Mouse (Mus musculus) MEL (cell line): ENCODE data around the gene Apobec3. TPM values are rescaled to one million over a fixed set of nuclear protein-coding genes. Genes with fewer than 3 reads are reported as not detected.
A peak's percentile ranks its signal among the peaks of the same experiment; 100 is the strongest.

ENCODE experiments used
- DNase-seq: peaks from one replicate; pipeline ENCODE4 v3.0.0; 2011; ENCODE audit warnings: low read depth, low spot score
- H3K27ac ChIP-seq: 2 replicates; pipeline ENCODE4 v1.5.1; 2012; ENCODE audit warnings: low read depth, mild to moderate bottlenecking, control low read depth, low read length, moderate library complexity; ENCODE audit not compliant: control insufficient read depth
- H3K27me3 ChIP-seq, 2 experiments: fragments of 150-350 bp in 1 of 2; sonication (generic) in 1 of 2; 2 replicates each; pipeline ENCODE4 v1.6.1; 2012; ENCODE audit warnings: low read length in 2 of 2, mild to moderate bottlenecking in 2 of 2, improper control_type of control experiment in 1 of 2, moderate library complexity in 1 of 2; ENCODE audit not compliant: insufficient read depth in 2 of 2, control insufficient read depth in 1 of 2
- H3K36me3 ChIP-seq, 2 experiments: 2 replicates each; pipeline ENCODE4 v1.6.1; 2012 to 2014; ENCODE audit warnings: low read length in 2 of 2, improper control_type of control experiment in 1 of 2, inconsistent platforms in 1 of 2, mild to moderate bottlenecking in 1 of 2; ENCODE audit not compliant: insufficient read depth in 2 of 2, control insufficient read depth in 1 of 2
- H3K4me1 ChIP-seq, 2 experiments: fragments of 150-350 bp in 1 of 2; sonication (generic) in 1 of 2; 2 replicates each; pipeline ENCODE4 v1.6.1; 2012; ENCODE audit warnings: low read length in 2 of 2, improper control_type of control experiment in 1 of 2, mild to moderate bottlenecking in 1 of 2; ENCODE audit not compliant: insufficient read depth in 2 of 2, control insufficient read depth in 1 of 2
- H3K4me3 ChIP-seq, 2 experiments: fragments of 150-350 bp in 1 of 2; sonication (generic) in 1 of 2; 2 replicates each; pipeline ENCODE4 v1.5.1; 2012; ENCODE audit warnings: low read depth in 2 of 2, low read length in 2 of 2, mild to moderate bottlenecking in 2 of 2, moderate library complexity in 2 of 2, control low read depth in 1 of 2, improper control_type of control experiment in 1 of 2; ENCODE audit not compliant: control insufficient read depth in 1 of 2, insufficient read depth in 1 of 2
- H3K79me2 ChIP-seq: 2 replicates; pipeline ENCODE4 v1.6.1; 2012; ENCODE audit warnings: mild to moderate bottlenecking, low read length, moderate library complexity; ENCODE audit not compliant: control insufficient read depth, poor library complexity, insufficient read depth
- H3K9ac ChIP-seq: 2 replicates; pipeline ENCODE4 v1.6.1; 2012; ENCODE audit warnings: low read depth, mild to moderate bottlenecking, control low read depth, low read length, moderate library complexity; ENCODE audit not compliant: control insufficient read depth, poor library complexity, severe bottlenecking
- H3K9me3 ChIP-seq: fragments of 150-350 bp; sonication (generic); replicated peaks from 2 replicates; pipeline ENCODE4 v1.6.1; 2012; ENCODE audit warnings: mild to moderate bottlenecking, low read length, improper control_type of control experiment, moderate library complexity; ENCODE audit not compliant: insufficient read depth
- BHLHE40 ChIP-seq: IDR thresholded peaks from 2 replicates; pipeline ENCODE4 v1.6.1; 2012; ENCODE audit warnings: low read depth, mild to moderate bottlenecking, inconsistent platforms, low read length, improper control_type of control experiment, borderline replicate concordance
- CHD1 ChIP-seq: IDR thresholded peaks from 2 replicates; pipeline ENCODE4 v1.6.1; 2012; ENCODE audit warnings: low read depth, mild to moderate bottlenecking, inconsistent platforms, low read length, improper control_type of control experiment
- CTCF ChIP-seq, 3 experiments: IDR thresholded peaks in 2 of 3; conservative IDR thresholded peaks in 1 of 3; 2 replicates each; pipeline ENCODE4 v1.5.1; 2011 to 2012; ENCODE audit warnings: low read length in 3 of 3, low read depth in 2 of 3, mild to moderate bottlenecking in 2 of 3, improper control_type of control experiment in 1 of 3, inconsistent platforms in 1 of 3, mixed read lengths in 1 of 3, moderate library complexity in 1 of 3; ENCODE audit not compliant: control insufficient read depth in 1 of 3, insufficient read depth in 1 of 3, poor library complexity in 1 of 3, severe bottlenecking in 1 of 3
- E2F4 ChIP-seq: IDR thresholded peaks from 2 replicates; pipeline ENCODE4 v1.6.1; 2011; ENCODE audit warnings: low read depth, low read length, improper control_type of control experiment, borderline replicate concordance
- GABPA ChIP-seq: IDR thresholded peaks from 2 replicates; pipeline ENCODE4 v1.6.1; 2012; ENCODE audit warnings: low read depth, mild to moderate bottlenecking, inconsistent platforms, low read length, improper control_type of control experiment, moderate library complexity
- GATA1 ChIP-seq: IDR thresholded peaks from 2 replicates; pipeline ENCODE4 v1.6.1; 2011; ENCODE audit warnings: low read depth, low read length, improper control_type of control experiment
- HCFC1 ChIP-seq: IDR thresholded peaks from 2 replicates; pipeline ENCODE4 v1.6.1; 2012; ENCODE audit warnings: low read depth, mild to moderate bottlenecking, inconsistent platforms, low read length, improper control_type of control experiment, moderate library complexity
- JUND ChIP-seq: IDR thresholded peaks from 2 replicates; pipeline ENCODE4 v1.6.1; 2011; ENCODE audit warnings: low read depth, mild to moderate bottlenecking, improper control_type of control experiment, low read length
- KAT2A ChIP-seq: conservative IDR thresholded peaks from 2 replicates; pipeline ENCODE4 v1.6.1; 2012; ENCODE audit warnings: low read depth, low read length, improper control_type of control experiment, inconsistent platforms
- MAX ChIP-seq: IDR thresholded peaks from 2 replicates; pipeline ENCODE4 v1.6.1; 2011; ENCODE audit warnings: low read length, improper control_type of control experiment
- MYB ChIP-seq: IDR thresholded peaks from 2 replicates; pipeline ENCODE4 v1.6.1; 2011; ENCODE audit warnings: mild to moderate bottlenecking, low read depth, low read length, improper control_type of control experiment
- NELFE ChIP-seq: IDR thresholded peaks from 2 replicates; pipeline ENCODE4 v1.6.1; 2011; ENCODE audit warnings: low read depth, low read length, improper control_type of control experiment
- NRF1 ChIP-seq: IDR thresholded peaks from 2 replicates; pipeline ENCODE4 v1.6.1; 2014; ENCODE audit warnings: low read depth, mild to moderate bottlenecking, inconsistent platforms, low read length, improper control_type of control experiment, moderate library complexity; ENCODE audit not compliant: poor library complexity, insufficient read depth, severe bottlenecking
- POLR2A ChIP-seq, 2 experiments: IDR thresholded peaks; 2 replicates each; pipeline ENCODE4 v1.6.1; 2011 to 2012; ENCODE audit warnings: low read length in 2 of 2, mild to moderate bottlenecking in 2 of 2, control low read depth in 1 of 2, improper control_type of control experiment in 1 of 2, low read depth in 1 of 2, moderate library complexity in 1 of 2; ENCODE audit not compliant: control insufficient read depth in 1 of 2, insufficient read depth in 1 of 2, poor library complexity in 1 of 2
- POLR2AphosphoS2 ChIP-seq: IDR thresholded peaks from 2 replicates; pipeline ENCODE4 v1.6.1; 2011; ENCODE audit warnings: low read length, improper control_type of control experiment
- RAD21 ChIP-seq: IDR thresholded peaks from 2 replicates; pipeline ENCODE4 v1.6.1; 2011; ENCODE audit warnings: mild to moderate bottlenecking, low read depth, low read length, improper control_type of control experiment
- SIN3A ChIP-seq: IDR thresholded peaks from 2 replicates; pipeline ENCODE4 v1.6.1; 2012; ENCODE audit warnings: low read length, improper control_type of control experiment, inconsistent platforms
- SMC3 ChIP-seq: IDR thresholded peaks from 2 replicates; pipeline ENCODE4 v1.6.1; 2011; ENCODE audit warnings: low read depth, low read length, improper control_type of control experiment
- TAL1 ChIP-seq: IDR thresholded peaks from 2 replicates; pipeline ENCODE4 v1.6.1; 2012; ENCODE audit warnings: mild to moderate bottlenecking, inconsistent platforms, low read length, moderate library complexity, mixed read lengths
- TBP ChIP-seq: IDR thresholded peaks from 2 replicates; pipeline ENCODE4 v1.8.0; 2011; ENCODE audit warnings: low read depth, low read length, improper control_type of control experiment
- TCF12 ChIP-seq: IDR thresholded peaks from 2 replicates; pipeline ENCODE4 v1.6.1; 2014; ENCODE audit warnings: low read depth, mild to moderate bottlenecking, inconsistent platforms, low read length, improper control_type of control experiment, moderate library complexity
- UBTF ChIP-seq: IDR thresholded peaks from 2 replicates; pipeline ENCODE4 v1.6.1; 2012; ENCODE audit warnings: low read depth, mild to moderate bottlenecking, inconsistent platforms, low read length, improper control_type of control experiment, moderate library complexity, borderline replicate concordance; ENCODE audit not compliant: insufficient read depth
- USF1 ChIP-seq: IDR thresholded peaks from 2 replicates; pipeline ENCODE4 v1.6.1; 2014; ENCODE audit warnings: low read depth, mild to moderate bottlenecking, inconsistent platforms, low read length, improper control_type of control experiment, moderate library complexity
- USF2 ChIP-seq, 2 experiments: IDR thresholded peaks; 2 replicates each; pipeline ENCODE4 v1.6.1; 2011 to 2012; ENCODE audit warnings: improper control_type of control experiment in 2 of 2, low read length in 2 of 2, borderline replicate concordance in 1 of 2, inconsistent platforms in 1 of 2, low read depth in 1 of 2, mild to moderate bottlenecking in 1 of 2; ENCODE audit not compliant: insufficient read depth in 1 of 2
- ZC3H11A ChIP-seq: IDR thresholded peaks from 2 replicates; pipeline ENCODE4 v1.6.1; 2012; ENCODE audit warnings: low read depth, mild to moderate bottlenecking, inconsistent platforms, low read length, improper control_type of control experiment
- ZKSCAN1 ChIP-seq: IDR thresholded peaks from 2 replicates; pipeline ENCODE4 v1.6.1; 2012; ENCODE audit warnings: low read depth, mild to moderate bottlenecking, inconsistent platforms, low read length, improper control_type of control experiment, moderate library complexity
- polyA plus RNA-seq, 2 experiments: library from polyadenylated mRNA; stranded (reverse) in 1 of 2; unstranded in 1 of 2; fragments of >175 nt in 1 of 2; fragments of >200 nt in 1 of 2; gene quantifications; 2 replicates each; pipeline versions ENCODE4 v1.2.1 to v1.2.4; 2012; ENCODE audit warnings: low replicate concordance in 2 of 2, low read depth in 1 of 2; ENCODE audit not compliant: insufficient read length in 2 of 2, insufficient read depth in 1 of 2, missing spikeins in 1 of 2
- total RNA-seq: library from RNA; depleted of rRNA; stranded (reverse); fragments of 300-350 nt; gene quantifications from 2 replicates; pipeline ENCODE4 v1.2.3, GENCODE M21; 2012

Apobec3 gene
- total and polyA plus RNA-seq, 3 experiments, result 22.2 to 38.6 TPM; not detected in 1

- H3K4me3 ChIP-seq, result no peak overlapping the region
- no peak for DNase-seq
- H3K9ac ChIP-seq, result no peak overlapping the region
- no peaks in the 10 kb centered on the region for H3K79me2 ChIP-seq
- no peaks in the 10 kb centered on the region for H3K27me3 ChIP-seq
- peaks cover 0 to 2% of the 10 kb centered on the region in 2 experiments; a peak in 1 of 4 replicates for H3K36me3 ChIP-seq
- TF ChIP-seq UBTF (no peak), TAL1 (no peak), NRF1 (no peak), RAD21 (no peak), SIN3A (no peak), BHLHE40 (no peak)
- no peak overlapping the region for H3K27ac ChIP-seq
- H3K4me1 ChIP-seq, result 0 out of 4 replicates have a peak, but pooled peaks cover 0 to 9% of the 10 kb centered on the region in 2 experiments
- H3K9me3 ChIP-seq, result no peaks in the 10 kb centered on the region
Observed at GRCm38 (mm10) chr15:79944948-79945347, 53.5 kb downstream of the Apobec3 start.

GRCm38 (mm10) chr15:79946022-79946421 lies 54.6 kb downstream of the Apobec3 start:
- no peak for TF ChIP-seq MYB
- no peak for TF ChIP-seq TCF12
- no peak for TF ChIP-seq CHD1
- no peak for TF ChIP-seq E2F4
- peak; percentile 95 for TF ChIP-seq ZC3H11A
- TF ChIP-seq CTCF (IDR thresholded peaks at IDR 0.05 in 2 of 3, conservative IDR thresholded peaks at IDR 0.05 in 1 of 3; ENCODE audit: control insufficient read depth in 1 of 3, insufficient read depth in 1 of 3, low read depth in 2 of 3, low read length in 3 of 3, poor library complexity in 1 of 3, severe bottlenecking in 1 of 3), result peak; percentile 87 to 96 (median 94)
- TF ChIP-seq RAD21, result peak; percentile 95
- TF ChIP-seq SIN3A, result peak; percentile 59
- TF ChIP-seq SMC3, result peak; percentile 98
- TF ChIP-seq, all 39 proteins: peak for 5
- no peak overlapping the region for H3K27ac ChIP-seq
- no peaks in the 10 kb centered on the region for H3K79me2 ChIP-seq
- H3K9ac ChIP-seq, result no peak overlapping the region
- H3K9me3 ChIP-seq, result no peaks in the 10 kb centered on the region
- H3K27me3 ChIP-seq, result no peaks in the 10 kb centered on the region
- peak; percentile 91 for DNase-seq
- 0 out of 4 replicates have a peak, but pooled peaks cover 0 to 5% of the 10 kb centered on the region in 2 experiments for H3K4me1 ChIP-seq
- no peak overlapping the region for H3K4me3 ChIP-seq
- H3K36me3 ChIP-seq, result no peaks in the 10 kb centered on the region

- Histone ChIP-seq H3K27ac (no peak overlapping the region), H3K36me3 (no peaks in the 10 kb centered on the region), H3K27me3 (no peaks in the 10 kb centered on the region), H3K79me2 (no peaks in the 10 kb centered on the region), H3K9me3 (no peaks in the 10 kb centered on the region), H3K9ac (no peak overlapping the region), H3K4me3 (peak overlapping the region in 1 of 2 experiments; percentile 38; a peak in 1 of 4 replicates), H3K4me1 (no peaks in the 10 kb centered on the region)
- DNase-seq, result peak; percentile 89
- no peak for TF ChIP-seq USF1
- no peak for TF ChIP-seq GABPA
- no peak for TF ChIP-seq POLR2AphosphoS2
- no peak for TF ChIP-seq GATA1
- TF ChIP-seq KAT2A, result no peak
- peak; percentile 77 to 81 (median 79) for TF ChIP-seq CTCF (IDR thresholded peaks at IDR 0.05 in 2 of 3, conservative IDR thresholded peaks at IDR 0.05 in 1 of 3; ENCODE audit: control insufficient read depth in 1 of 3, insufficient read depth in 1 of 3, low read depth in 2 of 3, low read length in 3 of 3, poor library complexity in 1 of 3, severe bottlenecking in 1 of 3)
- no peak for TF ChIP-seq TCF12
- no peak for TF ChIP-seq NELFE
- TF ChIP-seq SMC3, result peak; percentile 86
- TF ChIP-seq POLR2A (IDR thresholded peaks at IDR 0.05; ENCODE audit: control insufficient read depth in 1 of 2, insufficient read depth in 1 of 2, low read depth in 1 of 2, low read length in 2 of 2, poor library complexity in 1 of 2), result no peak
- TF ChIP-seq HCFC1, result peak; percentile 35; the same call in 1 of the 2 replicates
- TF ChIP-seq MAX, result no peak
- peak; percentile 39; the same call in 1 of the 2 replicates for TF ChIP-seq SIN3A
- TF ChIP-seq USF2 (IDR thresholded peaks at IDR 0.05; ENCODE audit: borderline replicate concordance in 1 of 2, insufficient read depth in 1 of 2, low read depth in 1 of 2, low read length in 2 of 2), result no peak
- no peak for TF ChIP-seq ZKSCAN1
- TF ChIP-seq JUND, result no peak
- TF ChIP-seq TBP, result peak; percentile 33; the same call in 1 of the 2 replicates
Observed at GRCm38 (mm10) chr15:79946790-79947189, 55.3 kb downstream of the Apobec3 start.
